Mouse (Mus musculus): ENCODE data around the gene Anxa5.

DNA sequence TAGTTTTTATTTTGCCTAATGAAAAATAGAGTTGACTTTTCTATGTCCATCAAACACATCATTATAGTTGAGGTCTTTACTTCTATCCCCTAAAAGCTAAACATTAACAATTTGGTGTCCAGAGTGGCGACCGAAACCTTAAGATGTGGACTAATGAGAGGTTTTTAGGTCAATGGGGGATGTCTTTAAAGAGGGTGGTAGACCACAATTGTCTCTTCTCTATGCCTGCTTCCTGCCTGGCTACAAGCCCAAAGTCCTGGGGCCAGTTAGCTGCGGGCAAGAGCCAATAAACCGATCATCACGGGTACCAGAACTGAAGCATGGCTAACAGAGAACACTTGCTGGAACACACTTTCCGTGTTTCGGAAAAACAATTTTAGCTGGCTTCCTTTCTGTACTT lies 15.0 kb downstream of the Anxa5 start:
- no peak for TF ChIP-seq CTCF (IDR thresholded peaks at IDR 0.05; ENCODE audit: control insufficient read depth, insufficient read depth, low read length)
- TF ChIP-seq POLR2A (IDR thresholded peaks at IDR 0.05; ENCODE audit: borderline replicate concordance, control insufficient read depth, low read depth, low read length): no peak
